Mouse (Mus musculus) layer of hippocampus, adult 8-10 months (tissue): ENCODE measurements around the gene Tnfsfm13. TPM values are rescaled to one million over a fixed set of nuclear protein-coding genes. Genes with fewer than 3 reads are reported as not detected.
"Not testable (repeated sequence)": the region's sequence is repeated elsewhere in the genome, so short reads cannot be mapped to it uniquely, and the experiment has no call there.

Experiments
- DNase-seq, 2 experiments: peaks; one replicate each; pipeline ENCODE4 v3.0.0; 2022; ENCODE audit warnings: low spot score in 2 of 2
- total RNA-seq, 4 experiments: library from RNA; stranded (reverse); gene quantifications; 2 replicates each; pipeline ENCODE4 v1.2.4; 2022

Tnfsfm13 gene
- total RNA-seq, 4 experiments from 2014 or later = 0.83 to 2.2 (median 1.3) TPM

DNA sequence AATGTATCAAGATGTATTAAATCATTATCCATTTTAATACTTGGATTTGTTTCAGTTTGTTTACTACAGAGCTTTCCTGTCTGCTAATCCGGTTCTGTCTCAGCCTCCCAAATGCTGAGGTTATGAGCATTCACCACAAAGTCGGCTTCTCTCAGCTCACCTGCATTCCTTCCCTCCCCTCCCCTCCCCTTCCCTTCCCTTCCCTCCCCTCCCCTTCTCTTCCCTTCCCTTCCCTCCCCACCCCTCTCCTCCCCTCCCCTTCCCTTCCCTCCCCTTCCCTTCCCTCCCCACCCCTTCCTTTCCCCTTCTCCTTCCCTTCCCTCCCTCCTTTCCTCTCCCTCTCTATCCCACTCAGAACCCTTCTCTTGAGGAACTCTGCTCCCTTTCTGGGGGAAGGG is 8.7 kb upstream of the Tnfsfm13 start:
- no peak for DNase-seq

GRCm38 (mm10) chr11:69703814-69704612 is 8.1 kb upstream of the Tnfsfm13 start:
- no peak for DNase-seq

DNA sequence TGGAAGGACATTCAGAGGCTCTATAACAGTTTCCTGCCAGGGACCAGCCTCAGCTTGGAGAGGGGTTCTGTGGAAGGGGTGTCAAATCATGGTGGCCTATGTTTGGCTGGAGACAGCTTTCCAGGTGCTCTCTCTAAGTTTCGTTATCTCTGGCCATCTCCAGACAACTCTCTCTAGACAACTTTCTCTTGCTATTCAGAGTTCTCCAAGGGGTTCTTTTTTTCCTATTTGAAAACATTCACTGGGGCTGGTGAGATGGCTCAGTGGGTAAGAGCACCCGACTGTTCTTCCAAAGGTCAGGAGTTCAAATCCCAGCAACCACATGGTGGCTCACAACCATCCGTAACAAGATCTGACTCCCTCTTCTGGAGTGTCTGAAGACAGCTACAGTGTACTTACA is 7.5 kb upstream of the Tnfsfm13 start:
- DNase-seq = not testable (repeated sequence)

DNA sequence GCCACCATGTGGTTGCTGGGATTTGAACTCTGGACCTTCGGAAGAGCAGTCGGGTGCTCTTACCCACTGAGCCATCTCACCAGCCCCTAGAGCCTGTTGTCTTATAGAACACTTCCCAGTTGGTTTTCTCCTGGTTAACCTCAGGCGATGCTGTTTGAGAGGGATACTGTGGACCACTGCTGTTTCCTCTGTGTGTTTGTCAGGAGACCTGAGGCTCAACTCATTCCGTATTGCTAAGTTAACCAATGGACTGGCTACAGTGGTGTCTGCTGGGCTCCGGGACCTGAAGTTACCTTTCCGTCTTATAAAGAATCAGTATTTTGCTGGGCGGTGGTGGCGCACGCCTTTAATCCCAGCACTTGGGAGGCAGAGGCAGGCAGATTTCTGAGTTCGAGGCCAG is 7.0 kb upstream of the Tnfsfm13 start:
- not testable (repeated sequence) for DNase-seq

GRCm38 (mm10) chr11:69699595-69699994 is 3.7 kb upstream of the Tnfsfm13 start:
- no peak for DNase-seq

DNA sequence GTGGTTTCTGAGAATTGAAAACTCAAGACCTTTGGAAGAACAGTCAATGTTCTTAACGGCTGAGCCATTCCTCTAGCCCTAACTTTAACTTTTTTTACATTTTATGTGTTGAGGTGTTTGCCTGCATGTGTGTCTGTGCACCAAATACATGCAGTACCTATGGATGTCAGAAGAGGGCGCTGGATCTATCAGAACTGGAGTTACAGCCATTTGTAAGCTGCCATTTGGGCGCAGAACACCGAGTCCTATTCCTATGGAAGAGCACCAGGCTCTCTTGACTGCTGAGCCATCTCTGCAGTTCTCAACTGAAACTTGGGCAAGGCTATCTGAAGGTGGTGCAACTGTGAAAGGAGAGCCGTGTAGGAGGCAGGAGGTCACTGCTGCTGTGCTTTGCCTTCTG is 2.7 kb upstream of the Tnfsfm13 start:
- no peak for DNase-seq

- DNase-seq = no peak
Observed at GRCm38 (mm10) chr11:69697396-69697795, 1.5 kb upstream of the Tnfsfm13 start.

DNA sequence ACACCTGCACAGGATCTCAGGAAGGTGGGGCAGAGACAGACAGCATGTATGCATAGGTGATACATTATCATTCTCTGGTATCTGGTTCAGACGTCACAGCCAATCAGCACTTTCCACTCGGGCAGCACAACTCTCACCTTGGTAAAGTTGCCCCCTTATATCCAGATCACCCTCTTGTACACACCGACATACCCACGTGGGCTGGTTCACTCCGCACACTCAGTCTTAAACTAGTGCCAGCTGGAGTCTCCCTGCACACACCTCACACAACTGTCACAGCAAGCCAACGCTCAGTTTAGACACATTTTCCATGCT is 895 bp downstream of the Tnfsfm13 start:
- DNase-seq = no peak

GRCm38 (mm10) chr11:69693421-69693965 is 2.4 kb downstream of the Tnfsfm13 start:
- DNase-seq = no peak

- DNase-seq = no peak
Observed at GRCm38 (mm10) chr11:69692863-69693262, 3.0 kb downstream of the Tnfsfm13 start.

DNA sequence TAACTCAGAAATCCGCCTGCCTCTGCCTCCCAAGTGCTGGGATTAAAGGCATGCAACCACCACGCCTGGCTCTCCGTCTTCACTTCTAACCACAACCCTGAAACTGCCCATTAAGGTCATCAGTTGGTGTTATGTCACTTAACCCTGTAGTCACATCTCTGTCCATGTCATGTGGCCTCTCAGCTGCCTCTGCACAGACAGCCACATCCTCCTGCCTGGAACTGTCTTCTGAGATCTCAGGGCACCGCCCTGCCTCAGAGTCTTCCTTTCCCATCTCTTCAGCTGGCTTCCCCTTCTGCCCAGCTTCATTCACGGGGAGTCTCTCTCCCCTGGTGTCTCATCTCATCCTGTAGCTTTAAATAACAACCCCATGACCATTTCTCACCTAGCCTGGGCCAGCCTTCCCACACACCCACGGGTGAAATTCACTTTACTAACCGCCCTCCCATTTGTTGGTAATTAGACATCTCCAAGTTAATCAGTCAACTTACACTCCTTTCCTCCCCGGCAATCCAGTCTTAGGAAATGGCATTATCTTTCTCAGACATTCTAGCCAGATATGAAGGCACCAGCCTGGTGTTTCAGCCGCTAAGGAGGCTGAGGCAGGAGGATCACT is 3.6 kb downstream of the Tnfsfm13 start:
- DNase-seq = no peak

DNA sequence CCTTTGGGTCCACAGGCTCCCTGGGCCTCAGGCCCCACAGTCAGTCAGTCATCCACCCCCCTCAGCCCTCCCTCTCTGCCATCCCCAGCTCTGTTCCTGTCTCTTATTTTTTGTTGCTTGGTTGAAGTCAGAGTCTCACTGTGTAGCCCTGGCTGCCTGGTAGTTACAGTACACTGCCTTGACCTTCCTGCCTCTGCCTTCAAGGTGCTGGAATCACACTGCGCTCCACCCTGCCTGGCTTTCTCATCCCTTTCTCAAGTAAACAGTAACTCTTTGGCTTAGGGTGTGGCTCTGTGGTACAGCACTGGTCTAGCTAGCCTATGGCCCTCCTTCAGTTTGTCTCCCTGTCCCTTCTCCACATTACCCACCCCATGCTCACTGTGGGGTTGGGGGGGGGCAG is 6.0 kb downstream of the Tnfsfm13 start:
- DNase-seq = no peak

DNA sequence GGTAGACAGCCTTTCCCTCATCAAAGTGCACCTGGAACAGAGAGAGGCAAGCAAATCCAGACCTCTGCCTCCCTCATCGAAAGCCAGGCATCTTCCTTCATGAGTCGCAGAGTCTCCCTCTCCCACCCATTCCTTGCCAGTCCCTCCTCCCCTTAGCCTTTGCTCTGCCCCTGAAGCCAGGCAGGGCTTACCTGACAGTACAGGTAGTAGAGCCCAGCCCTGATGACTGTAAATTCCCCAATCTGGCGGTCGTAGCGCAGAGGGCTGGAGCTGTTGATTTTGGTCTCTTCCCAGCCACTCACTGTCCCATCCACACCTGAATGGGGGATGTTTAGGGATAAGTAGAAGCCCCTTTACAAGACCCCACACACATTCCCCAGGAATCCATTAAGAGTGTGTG is 8.8 kb downstream of the Tnfsfm13 start:
- no peak for DNase-seq

- no peak for DNase-seq
Observed at GRCm38 (mm10) chr11:69686377-69686776, 9.5 kb downstream of the Tnfsfm13 start.

DNA sequence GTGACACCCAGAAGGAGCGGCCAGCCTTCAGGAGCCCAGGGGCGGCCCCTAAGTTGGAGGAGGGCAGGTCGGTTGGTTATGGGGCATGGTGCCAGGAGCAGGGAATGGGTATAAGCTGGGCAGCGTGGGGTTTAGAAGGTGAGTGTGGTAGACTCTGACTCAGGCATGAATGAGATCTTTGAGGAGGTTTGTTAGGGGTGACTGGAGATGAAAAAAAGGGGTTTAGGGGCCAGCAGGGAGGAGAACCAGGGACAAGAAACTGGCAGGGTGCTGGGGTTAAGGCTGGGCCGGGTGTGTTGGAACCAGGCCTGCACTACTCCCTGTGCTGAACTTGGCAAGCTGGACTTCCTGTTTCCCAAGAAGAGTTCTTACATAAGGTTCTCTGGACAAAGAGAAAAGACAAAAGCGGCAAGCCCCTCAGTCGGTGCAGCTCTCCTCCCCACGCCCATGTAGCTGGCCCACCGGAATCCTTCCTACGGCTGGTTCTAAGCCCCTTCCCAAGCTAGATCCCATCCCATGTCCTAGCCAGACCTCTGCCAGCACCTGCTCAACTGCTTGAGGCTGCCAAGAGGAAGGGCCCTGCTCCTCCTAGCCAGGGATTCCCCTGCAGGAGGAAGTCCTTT is 10.3 kb downstream of the Tnfsfm13 start, which contains the start of gene Tnfsf13:
TSS of gene Tnfsf13 (minus strand) at position 259 of the 623 bp plus-strand sequence.
- DNase-seq = peak; percentile 58 to 73

GRCm38 (mm10) chr11:69684936-69685335 is 11.0 kb downstream of the Tnfsfm13 start:
- DNase-seq = no peak

GRCm38 (mm10) chr11:69684128-69684745 is 11.7 kb downstream of the Tnfsfm13 start:
- no peak for DNase-seq

GRCm38 (mm10) chr11:69683576-69683975 is 12.3 kb downstream of the Tnfsfm13 start:
- no peak for DNase-seq

GRCm38 (mm10) chr11:69682840-69683533 is 12.9 kb downstream of the Tnfsfm13 start:
- peak; percentile 80 to 91 for DNase-seq

- no peak for DNase-seq
Observed at GRCm38 (mm10) chr11:69682209-69682839, 13.6 kb downstream of the Tnfsfm13 start.
